In genomic region chr5:22550033-22550551, GRCm38 (mm10) we compare ENCODE assay signal across 8 mouse cellular contexts. TPM values are rescaled to one million over a fixed set of nuclear protein-coding genes. Genes with fewer than 3 reads are reported as not detected.
DNase-seq lines count a peak whose midpoint lies in the region; ATAC-seq and TF ChIP-seq lines count a peak whose summit lies in the region.

Orc5 (minus strand) TSS chr5:22550429.

- peak within 1 kb of the TSS; percentile 66; the same call in 1 of the 2 replicates for H3K27ac ChIP-seq in ES-Bruce4 (ENCODE audit: insufficient read depth, low read length)
- H3K27ac ChIP-seq in forebrain, embryonic 13.5 days: peak within 1 kb of the TSS; percentile 66
- peak within 1 kb of the TSS; percentile 89 for H3K27ac ChIP-seq in neural tube, embryonic 15.5 days (replicated peaks)

- TF ChIP-seq POLR2A in ES-Bruce4 (IDR thresholded peaks at IDR 0.05; ENCODE audit: insufficient read depth, low read length): peak; percentile 89

- intact Hi-C loops in heart, postnatal 14 days (cut with DNase I): no loop called here

- peak within 1 kb of the TSS; percentile 100 for H3K4me3 ChIP-seq in ES-Bruce4 (ENCODE audit: low read depth, low read length)
- peak within 1 kb of the TSS; percentile 74 for H3K4me3 ChIP-seq in forebrain, embryonic 13.5 days
- H3K4me3 ChIP-seq in neural tube, embryonic 15.5 days (replicated peaks): peak within 1 kb of the TSS; percentile 79

- TF ChIP-seq CTCF in ES-Bruce4 (IDR thresholded peaks at IDR 0.05; ENCODE audit: low read depth, low read length): no peak

- peak; percentile 93 to 96 for DNase-seq in heart, postnatal 14 days
- DNase-seq in layer of hippocampus, adult 11-12 months (ENCODE audit: low spot score): peak; percentile 92
- peak; percentile 93 to 94 for DNase-seq in lung, adult 18-20 months
- DNase-seq in testis, postnatal 14 days (ENCODE audit: low spot score): peak; percentile 92

- H3K27me3 ChIP-seq in ES-Bruce4 (ENCODE audit: control insufficient read depth, insufficient read depth, low read length, poor library complexity, severe bottlenecking): no peaks in the 10 kb centered on the region
- H3K27me3 ChIP-seq in forebrain, embryonic 13.5 days: no peaks in the 10 kb centered on the region
- H3K27me3 ChIP-seq in neural tube, embryonic 15.5 days (replicated peaks): no peaks in the 10 kb centered on the region

- peak within 1 kb of the TSS; percentile 88 for H3K4me2 ChIP-seq in forebrain, embryonic 13.5 days
- H3K4me2 ChIP-seq in neural tube, embryonic 15.5 days: peak within 1 kb of the TSS; percentile 83

- peak within 1 kb of the TSS; percentile 68 for H3K9ac ChIP-seq in ES-Bruce4 (ENCODE audit: low read depth, poor library complexity, severe bottlenecking)
- peak within 1 kb of the TSS; percentile 81 for H3K9ac ChIP-seq in forebrain, embryonic 13.5 days
- peak within 1 kb of the TSS; percentile 72 for H3K9ac ChIP-seq in neural tube, embryonic 15.5 days (replicated peaks)

- TF ChIP-seq EP300 in ES-Bruce4 (IDR thresholded peaks at IDR 0.05; ENCODE audit: insufficient read depth, low read depth, low read length): no peak

- under 1% methylated on average over 31 of the region's 31 CpGs for WGBS in forebrain, embryonic 13.5 days
- under 1% methylated on average over 31 of the region's 31 CpGs for WGBS in neural tube, embryonic 15.5 days

- peak; percentile 99 for ATAC-seq in cerebellum, adult (ENCODE audit: insufficient number of reproducible peaks, low FRiP score, low TSS enrichment)
- ATAC-seq in forebrain, embryonic 13.5 days: peak; percentile 100
- ATAC-seq in neural tube, embryonic 15.5 days (ENCODE audit: low FRiP score): peak; percentile 100

- H3K9me3 ChIP-seq in ES-Bruce4 (replicated peaks; ENCODE audit: control insufficient read depth, insufficient read depth, low read length, poor library complexity, severe bottlenecking): no peaks in the 10 kb centered on the region
- no peaks in the 10 kb centered on the region; the same call in 1 of the 2 replicates for H3K9me3 ChIP-seq in forebrain, embryonic 13.5 days (replicated peaks)
- H3K9me3 ChIP-seq in neural tube, embryonic 15.5 days (replicated peaks): no peaks in the 10 kb centered on the region

- peaks cover 24% of the 10 kb centered on the region for H3K36me3 ChIP-seq in ES-Bruce4 (ENCODE audit: control insufficient read depth, insufficient read depth, low read length, poor library complexity, severe bottlenecking)
- H3K36me3 ChIP-seq in forebrain, embryonic 13.5 days (ENCODE audit: poor library complexity, severe bottlenecking): peaks cover 17% of the 10 kb centered on the region
- peaks cover 14% of the 10 kb centered on the region for H3K36me3 ChIP-seq in neural tube, embryonic 15.5 days

- H3K4me1 ChIP-seq in ES-Bruce4 (ENCODE audit: control insufficient read depth, insufficient read depth, low read length): no peaks in the 10 kb centered on the region
- H3K4me1 ChIP-seq in forebrain, embryonic 13.5 days: peaks cover 12% of the 10 kb centered on the region
- H3K4me1 ChIP-seq in neural tube, embryonic 15.5 days: peaks cover 14% of the 10 kb centered on the region

RNA-seq across cellular contexts. Expression of gene Orc5, which starts in this region (rescaled TPM):
- polyA plus RNA-seq in ES-Bruce4 (2011; ENCODE audit: insufficient read depth, insufficient read length, low read depth, missing spikeins): 70.5 and 70.9 TPM in 2 replicates
- 37.9 and 42.1 TPM in 2 replicates for polyA plus RNA-seq in forebrain, embryonic 13.5 days (2015; fragmentation: Nextera tagmentation; extraction: Ambion mirVana)
- total RNA-seq in heart, postnatal 14 days (2021): 1 to 10 TPM; 7.8 to 8.0 TPM
- polyA plus RNA-seq in neural tube, embryonic 15.5 days (2015; fragmentation: Nextera tagmentation; extraction: Ambion mirVana): 35.3 and 35.4 TPM in 2 replicates

Comparison
In these comparisons a context has a peak if more than half of its experiments do, and no peak if none do; other contexts are left out.
1. Peak in every context shown above with its lines: DNase-seq, ATAC-seq, H3K4me3 ChIP-seq and H3K27ac ChIP-seq.